Mouse (Mus musculus) E14TG2a.4 (cell line): ENCODE measurements around the gene Arhgef3.

Experiments
- H3K27me3 ChIP-seq: 2 replicates; pipeline ENCODE4 v1.6.1; 2014; ENCODE audit warnings: low read length, control low read depth; ENCODE audit not compliant: insufficient read depth
- H3K36me3 ChIP-seq: 2 replicates; pipeline ENCODE4 v1.6.1; 2014; ENCODE audit warnings: low read length, control low read depth; ENCODE audit not compliant: insufficient read depth
- H3K4me1 ChIP-seq: replicated peaks from 2 replicates; pipeline ENCODE4 v1.6.1; 2014; ENCODE audit warnings: low read depth, low read length, control low read depth
- H3K4me3 ChIP-seq: replicated peaks from 2 replicates; pipeline ENCODE4 v1.5.1; 2014; ENCODE audit warnings: mild to moderate bottlenecking, low read length
- H3K9me3 ChIP-seq: 2 replicates; pipeline ENCODE4 v1.6.1; 2014; ENCODE audit warnings: low read length, control low read depth
- CTCF ChIP-seq: conservative IDR thresholded peaks from 2 replicates; pipeline ENCODE4 v1.5.1; 2014; ENCODE audit warnings: low read length
- NANOG ChIP-seq: IDR thresholded peaks from 2 replicates; pipeline ENCODE4 v1.6.1; 2014; ENCODE audit warnings: borderline replicate concordance, low read length, mixed read lengths
- POU5F1 ChIP-seq: IDR thresholded peaks from 2 replicates; pipeline ENCODE4 v1.6.1; 2014; ENCODE audit warnings: low read length, borderline replicate concordance

Gene Arhgef3

GRCm38 (mm10) chr14:27432064-27432463 lies 317.4 kb downstream of the Arhgef3 start:
- Histone ChIP-seq H3K27me3 (no peaks in the 10 kb centered on the region), H3K36me3 (peaks cover 74% of the 10 kb centered on the region), H3K9me3 (no peaks in the 10 kb centered on the region), H3K4me1 (peaks cover 64% of the 10 kb centered on the region), H3K4me3 (peak overlapping the region; percentile 94)
- TF ChIP-seq CTCF: no peak
- TF ChIP-seq NANOG: no peak
- TF ChIP-seq POU5F1: no peak

GRCm38 (mm10) chr14:27436116-27436515 lies 321.4 kb downstream of the Arhgef3 start:
- Histone ChIP-seq H3K9me3 (no peaks in the 10 kb centered on the region), H3K4me3 (no peak overlapping the region), H3K27me3 (no peaks in the 10 kb centered on the region), H3K36me3 (peaks cover 88% of the 10 kb centered on the region), H3K4me1 (peaks cover 58% of the 10 kb centered on the region)
- TF ChIP-seq POU5F1 (no peak), NANOG (no peak), CTCF (no peak)

- H3K4me1 ChIP-seq: peaks cover 51% of the 10 kb centered on the region
These were observed 322.1 kb downstream of the Arhgef3 start for GRCm38 (mm10) chr14:27436826-27437225.

GRCm38 (mm10) chr14:27440921-27441320 lies 326.2 kb downstream of the Arhgef3 start:
- no peak for TF ChIP-seq NANOG
- TF ChIP-seq CTCF: peak; percentile 68
- no peak for TF ChIP-seq POU5F1
- Histone ChIP-seq H3K9me3 (no peaks in the 10 kb centered on the region), H3K27me3 (no peaks in the 10 kb centered on the region), H3K4me3 (no peak overlapping the region), H3K36me3 (peaks cover 88% of the 10 kb centered on the region), H3K4me1 (peaks cover 23% of the 10 kb centered on the region)

More at GRCm38 (mm10) chr14:27436826-27437225, 322.1 kb downstream of the Arhgef3 start:
- peaks cover 86% of the 10 kb centered on the region for H3K36me3 ChIP-seq
- H3K27me3 ChIP-seq: no peaks in the 10 kb centered on the region
- H3K9me3 ChIP-seq: no peaks in the 10 kb centered on the region
- 0 out of 2 replicates have a peak overlapping the region, but pooled peaks have one; percentile 17 for H3K4me3 ChIP-seq
- TF ChIP-seq POU5F1 (no peak), NANOG (no peak), CTCF (no peak)

- Histone ChIP-seq H3K9me3 (no peaks in the 10 kb centered on the region), H3K4me1 (0 out of 2 replicates have a peak, but pooled peaks cover 4% of the 10 kb centered on the region), H3K4me3 (no peak overlapping the region), H3K36me3 (peaks cover 93% of the 10 kb centered on the region), H3K27me3 (no peaks in the 10 kb centered on the region)
- no peak for TF ChIP-seq CTCF
- TF ChIP-seq POU5F1: no peak
- TF ChIP-seq NANOG: no peak
These were observed 330.2 kb downstream of the Arhgef3 start for GRCm38 (mm10) chr14:27444851-27445281.

- Histone ChIP-seq H3K36me3 (peaks cover 94% of the 10 kb centered on the region), H3K27me3 (no peaks in the 10 kb centered on the region), H3K4me1 (0 out of 2 replicates have a peak, but pooled peaks cover 4% of the 10 kb centered on the region), H3K9me3 (no peaks in the 10 kb centered on the region), H3K4me3 (no peak overlapping the region)
- TF ChIP-seq POU5F1 (no peak), NANOG (no peak), CTCF (no peak)
These were observed 332.3 kb downstream of the Arhgef3 start for GRCm38 (mm10) chr14:27446963-27447362.
